Mouse (Mus musculus) kidney, embryonic 15.5 days (tissue): ENCODE measurements around the gene Ciapin1. TPM values are rescaled to one million over a fixed set of nuclear protein-coding genes. Genes with fewer than 3 reads are reported as not detected.
A peak's percentile ranks its signal among the peaks of the same experiment; 100 is the strongest.
"Not testable (repeated sequence)": the region's sequence is repeated elsewhere in the genome, so short reads cannot be mapped to it uniquely, and the experiment has no call there.

ENCODE experiments used
- ATAC-seq: fragments of 200-750 bp; cut with Nextera tagmentation; replicated peaks from 2 replicates; pipeline ENCODE4 v1.8.0; 2017; ENCODE audit warnings: moderate TSS enrichment; ENCODE audit not compliant: low FRiP score
- H3K27ac ChIP-seq: fragments of 300-500 bp; sonication (generic); 2 replicates; pipeline ENCODE4 v1.5.1; 2015; ENCODE audit warnings: mild to moderate bottlenecking, inconsistent platforms
- H3K27me3 ChIP-seq: fragments of 300-500 bp; sonication (generic); 2 replicates; pipeline ENCODE4 v1.6.1; 2015; ENCODE audit warnings: inconsistent platforms
- H3K36me3 ChIP-seq: fragments of 300-500 bp; sonication (generic); 2 replicates; pipeline ENCODE4 v1.6.1; 2015; ENCODE audit warnings: inconsistent platforms
- H3K4me1 ChIP-seq: fragments of 300-500 bp; sonication (generic); 2 replicates; pipeline ENCODE4 v1.6.1; 2015; ENCODE audit warnings: inconsistent platforms
- H3K4me2 ChIP-seq: fragments of 300-500 bp; sonication (generic); 2 replicates; pipeline ENCODE4 v1.6.1; 2015; ENCODE audit warnings: moderate library complexity, mild to moderate bottlenecking, inconsistent platforms
- H3K4me3 ChIP-seq: fragments of 300-500 bp; sonication (generic); replicated peaks from 2 replicates; pipeline ENCODE4 v1.5.1; 2015; ENCODE audit warnings: mild to moderate bottlenecking, inconsistent platforms
- H3K9ac ChIP-seq: fragments of 300-500 bp; sonication (generic); 2 replicates; pipeline ENCODE4 v1.6.1; 2015; ENCODE audit warnings: mild to moderate bottlenecking, inconsistent platforms
- H3K9me3 ChIP-seq: fragments of 300-500 bp; sonication (generic); replicated peaks from 2 replicates; pipeline ENCODE4 v1.6.1; 2016; ENCODE audit warnings: inconsistent platforms
- WGBS: fragments of 180-500 bp; shearing (Covaris S2); methylation state at CpG from one replicate; pipeline ENCODE4 v1.1.7; 2015; ENCODE audit warnings: mixed read lengths; 5-methylcytosine and 5-hydroxymethylcytosine counted together
- polyA plus RNA-seq: library from polyadenylated mRNA; unstranded; fragments of >200 nt; fragmentation: Nextera tagmentation; extraction: Ambion mirVana; gene quantifications from 2 replicates; pipeline ENCODE4 v1.2.1, GENCODE M21; 2015

Gene Ciapin1
- polyA plus RNA-seq, 1 experiment from 2014 or later, result 126 TPM

DNA sequence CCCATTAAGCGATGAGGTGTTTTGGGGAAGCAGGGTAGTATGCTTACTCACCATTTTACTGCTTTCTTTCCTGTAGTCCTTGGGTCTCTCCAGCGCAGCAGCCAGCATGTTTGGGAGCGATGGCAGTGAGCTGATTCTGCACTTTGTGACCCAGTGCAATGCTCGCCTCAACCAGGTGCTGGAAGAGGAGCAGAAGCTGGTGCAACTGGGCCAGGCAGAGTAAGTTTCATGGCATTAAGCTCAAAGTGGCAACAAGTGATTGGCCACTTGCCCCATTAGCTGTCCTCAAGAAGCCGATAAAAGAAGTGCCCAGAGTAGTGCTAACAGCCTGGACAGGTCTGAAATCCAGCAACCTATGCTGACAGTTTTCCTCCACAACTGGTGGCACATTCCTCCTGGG, 11.9 kb upstream of the Ciapin1 start:
- no peak overlapping the region for H3K27ac ChIP-seq
- ATAC-seq, result no peak
- no peaks in the 10 kb centered on the region for H3K4me1 ChIP-seq
- H3K36me3 ChIP-seq, result peaks cover 94% of the 10 kb centered on the region
- H3K9me3 ChIP-seq, result no peaks in the 10 kb centered on the region
- H3K27me3 ChIP-seq, result no peaks in the 10 kb centered on the region
- no peak overlapping the region for H3K4me2 ChIP-seq
- no peak overlapping the region for H3K4me3 ChIP-seq
- no peak overlapping the region for H3K9ac ChIP-seq
- 93% methylated on average over 5 of the region's 5 CpGs for WGBS

DNA sequence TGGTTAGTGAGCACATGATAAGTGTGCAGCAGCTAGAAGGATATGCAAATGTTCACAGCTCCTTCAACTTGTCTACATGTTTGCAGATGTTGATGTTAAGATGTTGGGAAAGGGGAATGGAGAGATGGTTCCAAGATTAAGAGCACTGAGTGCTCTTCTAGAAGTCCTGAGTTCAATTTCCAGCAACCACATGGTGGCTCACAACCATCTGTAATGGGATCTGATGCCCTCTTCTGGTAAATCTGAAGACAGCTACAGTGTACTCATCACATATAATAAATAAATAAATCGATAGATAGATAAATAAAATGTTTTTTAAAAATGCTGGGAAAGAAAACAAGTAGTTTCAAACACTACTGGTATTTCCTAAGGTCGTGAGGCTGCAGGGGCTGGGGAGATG, 3.0 kb upstream of the Ciapin1 start:
- Histone ChIP-seq H3K4me3 (no peak overlapping the region), H3K4me2 (no peak overlapping the region), H3K4me1 (peaks cover 15% of the 10 kb centered on the region), H3K9ac (no peak overlapping the region), H3K27ac (no peak overlapping the region), H3K9me3 (no peaks in the 10 kb centered on the region), H3K36me3 (peaks cover 34% of the 10 kb centered on the region), H3K27me3 (no peaks in the 10 kb centered on the region)
- 52% methylated on average over 2 of the region's 2 CpGs for WGBS
- no peak for ATAC-seq

DNA sequence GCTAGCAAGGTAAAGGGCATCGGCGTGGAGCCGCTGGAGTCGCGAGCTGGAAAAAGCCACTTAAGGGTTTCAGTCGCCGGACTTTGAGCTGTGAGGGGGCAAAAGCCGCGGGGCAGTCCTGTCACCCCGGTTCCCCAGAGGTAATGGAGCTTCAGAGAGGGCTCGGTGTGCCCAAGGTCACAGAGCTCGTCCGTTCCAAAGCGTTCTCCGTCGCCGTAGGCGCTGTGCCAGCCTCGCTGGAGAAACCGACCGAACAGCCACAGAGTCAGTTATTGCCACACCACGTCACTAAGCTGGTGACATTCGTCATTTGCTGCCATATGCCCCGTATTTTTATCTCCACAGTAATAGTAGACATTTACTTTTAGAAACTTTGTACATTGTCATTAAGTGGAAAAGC, 442 bp upstream of the Ciapin1 start:
- Histone ChIP-seq H3K9ac (peak overlapping the region; percentile 97), H3K4me2 (peak overlapping the region; percentile 86), H3K27ac (peak overlapping the region; percentile 93), H3K4me3 (peak overlapping the region; percentile 99), H3K27me3 (no peaks in the 10 kb centered on the region), H3K36me3 (peaks cover 8% of the 10 kb centered on the region; the same call in 1 of the 2 replicates), H3K4me1 (peaks cover 15% of the 10 kb centered on the region), H3K9me3 (no peaks in the 10 kb centered on the region)
- 0% methylated on average over 24 of the region's 24 CpGs for WGBS
- peak; percentile 48 for ATAC-seq

DNA sequence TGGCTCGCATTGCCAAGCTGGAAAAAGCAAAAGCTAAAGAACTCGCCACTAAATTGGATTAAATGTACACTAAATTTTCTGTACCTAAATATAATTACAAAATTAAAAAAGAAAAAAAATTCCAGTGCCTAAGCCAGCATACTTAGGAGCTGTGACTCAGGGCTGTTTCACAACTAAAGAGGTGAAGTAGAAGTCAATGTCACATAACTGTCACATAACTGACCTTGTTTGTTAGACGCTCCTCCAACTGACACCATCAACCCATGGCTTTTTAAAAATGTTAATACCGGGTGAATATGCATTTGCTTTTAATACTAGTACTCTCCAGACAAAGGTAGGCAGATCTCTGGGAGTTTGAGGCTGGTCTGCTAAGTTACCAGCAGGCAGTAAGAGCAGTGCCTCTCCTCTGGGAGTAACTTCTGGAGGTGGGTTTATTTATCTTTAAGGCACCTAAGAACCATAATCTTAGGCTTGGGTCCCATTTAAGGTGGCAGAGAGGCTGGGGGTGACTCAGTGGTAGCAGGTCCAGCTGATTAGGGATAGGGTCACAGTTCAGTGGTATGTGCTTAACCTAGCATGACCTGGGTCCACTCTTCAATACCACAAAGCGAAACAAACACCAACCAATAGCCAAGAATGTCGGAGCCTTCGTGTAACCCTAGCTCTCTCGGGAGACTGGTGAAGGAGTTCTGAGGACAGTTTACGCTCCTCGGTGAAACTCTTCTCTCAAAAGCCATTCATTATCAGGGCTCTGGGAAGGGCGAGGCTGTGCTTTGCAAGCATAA, 1.5 kb downstream of the Ciapin1 start:
- 45% methylated on average over 11 of the region's 11 CpGs for WGBS
- peaks cover 15% of the 10 kb centered on the region for H3K4me1 ChIP-seq
- H3K9me3 ChIP-seq, result no peaks in the 10 kb centered on the region
- H3K36me3 ChIP-seq, result peaks cover 7% of the 10 kb centered on the region
- H3K4me2 ChIP-seq, result peak overlapping the region; percentile 86
- peak overlapping the region; percentile 97 for H3K9ac ChIP-seq
- no peak for ATAC-seq
- H3K27me3 ChIP-seq, result no peaks in the 10 kb centered on the region
- H3K4me3 ChIP-seq, result peak overlapping the region; percentile 99
- no peak overlapping the region for H3K27ac ChIP-seq

DNA sequence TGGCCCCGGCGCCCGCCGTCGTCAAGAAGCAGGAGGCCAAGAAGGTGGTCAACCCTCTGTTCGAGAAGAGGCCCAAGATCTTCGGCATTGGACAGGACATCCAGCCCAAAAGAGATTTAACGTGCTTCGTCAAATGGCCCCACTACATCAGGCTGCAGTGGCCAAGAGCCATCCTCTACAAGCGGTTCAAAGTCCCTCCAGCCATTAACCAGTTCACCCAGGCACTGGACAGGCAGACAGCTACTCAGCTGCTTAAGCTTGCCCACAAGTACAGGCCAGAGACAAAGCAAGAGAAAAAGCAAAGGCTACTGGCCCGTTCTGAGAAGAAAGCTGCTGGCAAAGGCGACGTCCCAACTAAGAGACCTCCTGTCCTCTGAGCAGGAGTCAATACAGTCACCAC, 2.4 kb downstream of the Ciapin1 start:
- not testable (repeated sequence) for ATAC-seq
- 93% methylated on average over 13 of the region's 13 CpGs for WGBS

DNA sequence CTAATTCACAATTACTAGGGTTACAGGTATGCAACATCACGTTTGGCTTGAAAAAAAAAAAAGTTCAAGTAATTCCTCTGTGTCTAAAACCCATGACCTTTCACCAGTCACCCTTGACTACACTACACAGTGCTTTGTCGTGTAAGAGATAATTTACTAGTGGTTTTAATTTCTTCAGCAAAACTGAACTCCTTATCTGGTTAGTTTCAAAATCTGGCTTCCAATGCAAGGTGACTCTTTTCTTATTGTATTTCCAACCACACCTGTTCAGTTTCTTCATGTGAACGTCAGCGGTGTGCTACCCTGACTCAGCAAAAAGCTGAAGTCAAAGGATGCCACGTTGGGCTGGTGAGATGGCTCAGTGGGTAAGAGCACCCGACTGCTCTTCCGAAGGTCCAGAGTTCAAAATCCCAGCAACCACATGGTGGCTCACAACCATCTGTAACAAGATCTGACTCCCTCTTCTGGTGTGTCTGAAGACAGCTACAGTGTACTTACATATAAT, 4.2 kb downstream of the Ciapin1 start:
- not testable (repeated sequence) for H3K4me2 ChIP-seq, H3K27ac ChIP-seq, H3K27me3 ChIP-seq, ATAC-seq, H3K4me3 ChIP-seq, H3K9ac ChIP-seq, H3K9me3 ChIP-seq
- Histone ChIP-seq H3K4me1 (peaks cover 12% of the 10 kb centered on the region), H3K36me3 (peaks cover 33% of the 10 kb centered on the region)
- 52% methylated on average over 7 of the region's 7 CpGs for WGBS

More for the DNA sequence above, 2.4 kb downstream of the Ciapin1 start:
- not testable (repeated sequence) for H3K9ac ChIP-seq, H3K9me3 ChIP-seq, H3K27ac ChIP-seq, H3K4me3 ChIP-seq, H3K27me3 ChIP-seq, H3K4me2 ChIP-seq
- Histone ChIP-seq H3K4me1 (peaks cover 15% of the 10 kb centered on the region), H3K36me3 (peaks cover 15% of the 10 kb centered on the region)

DNA sequence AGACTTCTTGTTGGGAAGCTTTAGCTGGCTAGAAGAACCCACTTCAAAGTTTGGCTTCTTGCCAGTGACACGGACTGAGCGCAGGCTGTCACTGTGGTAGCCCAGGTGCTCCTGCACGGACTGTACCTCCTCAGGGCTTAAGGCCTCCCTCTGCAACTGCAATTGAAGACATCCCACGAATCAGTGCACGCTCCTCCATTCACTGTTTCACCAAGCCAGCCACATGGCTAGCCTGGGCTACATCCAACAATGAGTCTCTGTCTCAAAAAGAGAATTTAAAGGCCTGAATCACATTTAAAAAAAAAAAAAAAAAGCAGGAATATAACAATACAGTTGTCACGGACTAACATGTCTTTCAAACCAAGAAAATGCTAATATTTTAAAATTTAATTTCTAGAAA, 9.9 kb downstream of the Ciapin1 start:
- 95% methylated on average over 6 of the region's 6 CpGs for WGBS
- Histone ChIP-seq H3K9ac (no peak overlapping the region), H3K27ac (no peak overlapping the region), H3K9me3 (no peaks in the 10 kb centered on the region), H3K4me1 (peaks cover 6% of the 10 kb centered on the region; the same call in 1 of the 2 replicates), H3K27me3 (no peaks in the 10 kb centered on the region), H3K4me2 (no peak overlapping the region), H3K36me3 (peaks cover 85% of the 10 kb centered on the region), H3K4me3 (no peak overlapping the region)
- no peak for ATAC-seq

DNA sequence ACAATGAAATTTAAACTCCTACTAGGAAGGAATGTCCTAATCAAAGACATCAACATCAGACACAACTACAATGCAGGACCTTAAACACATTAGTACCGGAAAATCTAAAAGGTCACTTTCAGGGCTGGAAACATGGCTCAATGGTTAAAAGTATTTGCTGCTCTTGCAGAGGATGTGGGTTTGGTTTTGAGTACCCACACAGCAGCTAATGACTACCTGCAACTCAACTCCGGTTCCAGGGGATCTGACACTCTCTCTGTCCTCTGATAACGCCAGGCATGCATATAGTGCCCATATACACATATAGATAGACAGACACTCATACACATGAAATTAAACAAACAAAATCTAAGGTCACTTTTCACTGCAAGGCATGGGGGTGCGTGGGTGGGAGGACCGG, 11.9 kb downstream of the Ciapin1 start:
- Histone ChIP-seq H3K4me3 (no peak overlapping the region), H3K9me3 (no peaks in the 10 kb centered on the region), H3K4me2 (no peak overlapping the region), H3K27me3 (no peaks in the 10 kb centered on the region), H3K27ac (no peak overlapping the region), H3K36me3 (peaks cover 95% of the 10 kb centered on the region), H3K9ac (no peak overlapping the region), H3K4me1 (peaks cover 12% of the 10 kb centered on the region)
- no peak for ATAC-seq
- 94% methylated on average over 5 of the region's 5 CpGs for WGBS

DNA sequence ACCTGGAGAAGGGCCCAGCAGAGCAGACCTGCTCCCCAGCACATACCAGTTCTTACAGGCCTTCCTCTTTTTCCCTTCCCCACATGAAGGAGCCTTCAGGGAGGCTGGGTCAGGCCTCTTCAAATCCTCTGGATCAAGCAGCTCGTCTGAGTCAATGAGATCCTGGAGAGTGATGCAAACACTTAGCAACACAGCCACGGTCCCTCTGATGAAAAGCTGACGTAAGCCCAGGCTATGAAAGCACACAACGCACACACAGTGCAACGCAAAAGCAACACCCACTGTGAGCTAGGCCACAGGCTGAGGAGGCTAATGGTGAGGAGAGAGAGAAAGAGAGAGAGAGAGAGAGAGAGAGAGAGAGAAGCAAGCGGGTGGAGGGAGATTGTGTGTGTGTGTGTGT, 13.0 kb downstream of the Ciapin1 start:
- H3K36me3 ChIP-seq, result peaks cover 95% of the 10 kb centered on the region
- H3K9ac ChIP-seq, result no peak overlapping the region

DNA sequence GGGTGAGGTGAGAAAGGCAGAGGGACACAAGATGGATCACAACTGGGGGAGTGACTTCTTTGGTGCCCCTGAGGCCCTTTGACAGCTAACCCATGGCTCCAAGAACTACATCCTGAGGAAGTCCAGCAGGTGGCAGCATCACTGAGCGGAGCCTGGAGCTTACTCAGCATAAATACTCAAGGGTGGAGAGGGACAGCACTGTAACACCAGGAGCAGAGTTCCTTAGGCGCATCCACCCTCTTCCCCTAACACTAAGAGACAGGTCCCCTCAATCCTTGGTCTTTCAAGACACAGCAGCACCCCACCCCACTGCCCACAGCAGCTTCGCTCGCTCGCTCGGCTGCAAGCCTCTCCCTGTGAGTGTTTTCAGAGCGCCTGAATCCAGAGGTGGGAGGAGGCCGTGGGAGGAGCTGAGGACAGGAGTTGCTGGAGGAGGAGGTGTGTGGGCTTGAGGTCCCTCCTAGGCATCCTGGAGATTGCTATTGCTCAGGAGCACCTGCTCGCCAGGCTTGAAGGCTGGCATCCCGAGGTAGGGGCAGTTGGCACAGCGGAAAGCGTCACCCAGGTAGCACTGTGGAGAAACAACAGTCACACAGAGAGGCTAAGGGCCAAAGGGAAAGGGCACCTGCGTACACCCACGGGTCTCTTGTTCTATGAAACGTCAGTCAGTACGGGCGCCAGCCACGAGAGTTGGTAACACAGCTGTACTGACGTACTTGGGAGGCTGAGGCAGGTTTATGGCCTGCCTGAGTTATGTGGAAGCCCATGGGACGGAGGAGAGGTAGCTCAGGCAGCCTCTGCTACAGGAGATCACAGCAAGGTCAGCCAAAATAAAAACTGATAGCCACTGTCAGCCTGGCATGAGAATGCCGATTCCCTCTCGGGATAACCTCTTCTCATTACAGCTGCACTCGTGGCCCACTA, 15.3 kb downstream of the Ciapin1 start:
- Histone ChIP-seq H3K4me2 (peak overlapping the region; percentile 46), H3K27me3 (no peaks in the 10 kb centered on the region), H3K4me3 (peak overlapping the region; percentile 9; the same call in 1 of the 2 replicates), H3K27ac (no peak overlapping the region), H3K9ac (no peak overlapping the region), H3K9me3 (no peaks in the 10 kb centered on the region), H3K4me1 (peaks cover 12% of the 10 kb centered on the region), H3K36me3 (peaks cover 73% of the 10 kb centered on the region)
- peak; percentile 85 for ATAC-seq
- WGBS, result 46% methylated on average over 23 of the region's 23 CpGs

More for the DNA sequence above, 13.0 kb downstream of the Ciapin1 start:
- no peaks in the 10 kb centered on the region for H3K27me3 ChIP-seq
- ATAC-seq, result no peak
- no peak overlapping the region for H3K4me3 ChIP-seq
- H3K4me1 ChIP-seq, result peaks cover 12% of the 10 kb centered on the region
- 92% methylated on average over 6 of the region's 6 CpGs for WGBS
- no peak overlapping the region for H3K4me2 ChIP-seq
- H3K27ac ChIP-seq, result no peak overlapping the region
- H3K9me3 ChIP-seq, result no peaks in the 10 kb centered on the region

DNA sequence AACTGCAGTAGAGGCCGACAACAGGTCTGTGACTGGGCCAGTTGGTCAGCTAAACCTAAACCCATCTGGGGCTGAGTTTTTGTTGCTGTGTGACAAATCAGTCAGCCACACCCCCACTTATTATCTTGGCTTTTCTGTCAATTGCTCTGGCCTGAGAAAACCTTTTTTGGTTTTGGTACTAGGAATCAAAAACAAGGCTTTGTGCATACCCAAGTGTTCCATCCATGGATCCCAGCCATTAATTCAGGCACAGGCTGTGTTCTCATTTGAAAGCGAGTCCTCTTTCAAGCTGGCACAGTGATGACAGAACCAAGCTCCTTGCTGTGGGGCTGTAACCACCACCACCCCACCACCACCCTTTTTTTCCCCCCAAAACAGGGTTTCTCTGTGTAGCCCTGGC, 16.8 kb downstream of the Ciapin1 start:
- peaks cover 12% of the 10 kb centered on the region for H3K4me1 ChIP-seq

DNA sequence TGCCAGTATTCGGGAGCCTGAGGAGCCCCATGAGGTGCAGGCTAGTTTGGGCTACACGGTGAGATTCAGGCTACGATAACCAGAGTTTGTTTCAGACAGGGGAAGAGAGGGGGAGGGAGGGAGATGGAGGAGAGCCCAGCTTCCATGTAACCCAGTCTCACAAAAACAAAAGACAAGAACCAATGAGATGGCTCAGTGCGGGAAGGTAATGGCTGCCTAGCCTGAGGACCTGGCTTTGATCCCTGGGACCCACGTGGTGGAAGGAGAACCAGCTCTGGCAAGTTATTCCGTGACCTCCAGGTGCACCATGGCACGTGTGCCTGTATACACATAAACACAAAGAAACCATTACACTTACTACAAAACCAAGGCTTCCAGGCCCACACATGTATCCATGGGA, 17.6 kb downstream of the Ciapin1 start:
- 78% methylated on average over 7 of the region's 7 CpGs for WGBS
- ATAC-seq, result no peak
- H3K27me3 ChIP-seq, result no peaks in the 10 kb centered on the region
- no peak overlapping the region for H3K9ac ChIP-seq
- peaks cover 12% of the 10 kb centered on the region for H3K4me1 ChIP-seq
- no peak overlapping the region for H3K4me3 ChIP-seq
- H3K9me3 ChIP-seq, result no peaks in the 10 kb centered on the region
- H3K27ac ChIP-seq, result no peak overlapping the region
- peaks cover 52% of the 10 kb centered on the region for H3K36me3 ChIP-seq
- no peak overlapping the region for H3K4me2 ChIP-seq

More for the DNA sequence above, 16.8 kb downstream of the Ciapin1 start:
- H3K9me3 ChIP-seq, result no peaks in the 10 kb centered on the region
- H3K9ac ChIP-seq, result no peak overlapping the region
- no peak overlapping the region for H3K4me3 ChIP-seq
- no peaks in the 10 kb centered on the region for H3K27me3 ChIP-seq
- no peak for ATAC-seq
- no peak overlapping the region for H3K4me2 ChIP-seq
- H3K36me3 ChIP-seq, result peaks cover 60% of the 10 kb centered on the region
- WGBS, result 95% methylated on average over 2 of the region's 2 CpGs
- no peak overlapping the region for H3K27ac ChIP-seq
